Mouse (Mus musculus) liver, embryonic 11.5 days (tissue): ENCODE results near the gene Kcnip1. TPM values are rescaled to one million over a fixed set of nuclear protein-coding genes. Genes with fewer than 3 reads are reported as not detected.

Experiments used
- ATAC-seq: fragments of 200-750 bp; cut with Nextera tagmentation; replicated peaks from 2 replicates; pipeline ENCODE4 v1.8.0; 2017; ENCODE audit warnings: moderate number of reproducible peaks, mild to moderate bottlenecking, moderate TSS enrichment, moderate library complexity; ENCODE audit not compliant: low FRiP score
- DNase-seq: peaks from one replicate; pipeline ENCODE4 v3.0.0-alpha.2; 2017; ENCODE audit warnings: low spot score
- H3K27ac ChIP-seq: fragments of 300-500 bp; sonication (generic); 2 replicates; pipeline ENCODE4 v1.5.1; 2014; ENCODE audit warnings: mild to moderate bottlenecking, low read depth, low read length, control low read depth
- H3K27me3 ChIP-seq: fragments of 300-500 bp; sonication (generic); replicated peaks from 2 replicates; pipeline ENCODE4 v1.6.1; 2014; ENCODE audit warnings: low read length, mixed read lengths; ENCODE audit not compliant: control insufficient read depth, insufficient read depth
- H3K36me3 ChIP-seq: fragments of 300-500 bp; sonication (generic); 2 replicates; pipeline ENCODE4 v1.6.1; 2014; ENCODE audit warnings: mild to moderate bottlenecking, low read length, moderate library complexity, mixed read lengths; ENCODE audit not compliant: control insufficient read depth, insufficient read depth
- H3K4me1 ChIP-seq: fragments of 300-500 bp; sonication (generic); replicated peaks from 2 replicates; pipeline ENCODE4 v1.6.1; 2014; ENCODE audit warnings: low read length, mixed read lengths; ENCODE audit not compliant: control insufficient read depth, insufficient read depth
- H3K4me2 ChIP-seq: fragments of 300-500 bp; sonication (generic); 2 replicates; pipeline ENCODE4 v1.6.1; 2014; ENCODE audit warnings: mild to moderate bottlenecking, control low read depth, moderate library complexity
- H3K4me3 ChIP-seq: fragments of 300-500 bp; sonication (generic); 2 replicates; pipeline ENCODE4 v1.5.1; 2014; ENCODE audit warnings: low read depth, low read length, control low read depth
- H3K9ac ChIP-seq: fragments of 300-500 bp; sonication (generic); 2 replicates; pipeline ENCODE4 v1.6.1; 2014; ENCODE audit warnings: low read depth, low read length, control low read depth
- H3K9me3 ChIP-seq: fragments of 300-500 bp; sonication (generic); 2 replicates; pipeline ENCODE4 v1.6.1; 2016; ENCODE audit warnings: low read length, inconsistent platforms, mixed read lengths; ENCODE audit not compliant: control insufficient read depth
- WGBS: fragments of 180-500 bp; shearing (Covaris S2); extraction: QIAGEN DNeasy Blood & Tissue Kit; methylation state at CpG from one replicate; pipeline ENCODE4 v1.1.7; 2014; 5-methylcytosine and 5-hydroxymethylcytosine counted together
- polyA plus RNA-seq: library from polyadenylated mRNA; unstranded; fragments of >200 nt; fragmentation: Nextera tagmentation; extraction: Ambion mirVana; gene quantifications from 2 replicates; pipeline ENCODE4 v1.2.1, GENCODE M21; 2014

Kcnip1 gene
- polyA plus RNA-seq, 1 experiment from 2014 or later, result 1.2 TPM

DNA sequence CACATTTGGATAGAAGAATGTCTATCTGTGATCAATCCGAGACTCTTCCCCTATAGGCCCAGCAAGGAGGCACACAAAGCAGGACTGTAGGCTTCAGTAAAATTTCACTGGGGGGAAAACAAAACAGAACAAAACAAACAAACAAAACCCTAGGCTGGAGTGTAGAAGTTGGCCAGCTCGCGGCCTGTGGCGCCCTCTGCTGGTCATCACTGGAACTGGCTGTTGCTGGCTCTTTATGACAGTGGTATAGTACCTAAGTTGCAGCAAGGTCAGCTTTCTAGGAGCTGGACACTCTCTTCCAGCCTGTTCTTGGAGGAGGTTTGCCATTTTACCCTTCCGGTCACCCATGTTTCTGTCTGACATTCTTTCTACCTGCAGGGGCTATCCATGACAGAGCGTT, 75.4 kb downstream of the Kcnip1 start:
- DNase-seq (peak; percentile 65), ATAC-seq (peak; percentile 53; the same call in 1 of the 2 replicates)
- Histone ChIP-seq H3K9me3 (no peaks in the 10 kb centered on the region), H3K4me1 (no peaks in the 10 kb centered on the region), H3K27ac (no peak overlapping the region), H3K27me3 (no peaks in the 10 kb centered on the region), H3K4me3 (no peak overlapping the region), H3K36me3 (no peaks in the 10 kb centered on the region), H3K4me2 (no peak overlapping the region), H3K9ac (no peak overlapping the region)
- WGBS, result 24% methylated on average over 6 of the region's 6 CpGs

- no peak overlapping the region for H3K4me2 ChIP-seq
- 84% methylated on average over 12 of the region's 12 CpGs for WGBS
These were observed 78.7 kb downstream of the Kcnip1 start for GRCm38 (mm10) chr11:33914216-33914615.

DNA sequence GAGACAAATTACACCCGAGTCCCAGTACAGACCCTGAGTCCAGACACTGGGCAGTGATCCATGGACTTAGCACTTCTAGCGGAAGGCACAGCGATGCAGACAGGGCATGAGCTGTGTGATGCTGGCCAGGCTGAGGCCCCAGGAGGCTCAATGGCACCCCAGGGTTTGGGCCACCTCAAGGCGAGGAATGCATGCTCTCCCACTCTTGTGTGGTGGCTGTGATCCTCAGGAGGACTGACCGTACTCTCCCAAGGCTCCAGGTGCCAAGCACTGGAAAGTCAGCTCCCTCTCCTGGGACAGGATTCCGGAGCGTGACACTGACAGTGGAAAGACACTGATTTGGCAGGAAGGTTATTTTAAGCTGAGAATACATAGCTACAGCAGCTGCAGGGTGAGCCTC, 79.9 kb downstream of the Kcnip1 start:
- 0 out of 2 replicates have a peak, but pooled peaks cover 2% of the 10 kb centered on the region for H3K4me1 ChIP-seq
- H3K9ac ChIP-seq, result no peak overlapping the region
- no peaks in the 10 kb centered on the region for H3K36me3 ChIP-seq
- H3K4me2 ChIP-seq, result no peak overlapping the region
- DNase-seq, result no peak
- no peak for ATAC-seq
- H3K27ac ChIP-seq, result no peak overlapping the region
- no peaks in the 10 kb centered on the region for H3K9me3 ChIP-seq
- H3K27me3 ChIP-seq, result no peaks in the 10 kb centered on the region
- 81% methylated on average over 7 of the region's 7 CpGs for WGBS
- no peak overlapping the region for H3K4me3 ChIP-seq

More at GRCm38 (mm10) chr11:33914216-33914615, 78.7 kb downstream of the Kcnip1 start:
- no peaks in the 10 kb centered on the region for H3K27me3 ChIP-seq
- H3K4me3 ChIP-seq, result no peak overlapping the region
- H3K4me1 ChIP-seq, result 0 out of 2 replicates have a peak, but pooled peaks cover 2% of the 10 kb centered on the region
- DNase-seq (no peak), ATAC-seq (no peak)
- no peak overlapping the region for H3K27ac ChIP-seq
- no peak overlapping the region for H3K9ac ChIP-seq
- no peaks in the 10 kb centered on the region for H3K36me3 ChIP-seq
- H3K9me3 ChIP-seq, result no peaks in the 10 kb centered on the region

GRCm38 (mm10) chr11:33912151-33912571, 80.8 kb downstream of the Kcnip1 start:
- Histone ChIP-seq H3K4me1 (0 out of 2 replicates have a peak, but pooled peaks cover 2% of the 10 kb centered on the region), H3K36me3 (no peaks in the 10 kb centered on the region), H3K4me3 (no peak overlapping the region), H3K9me3 (no peaks in the 10 kb centered on the region), H3K4me2 (no peak overlapping the region), H3K9ac (no peak overlapping the region), H3K27me3 (no peaks in the 10 kb centered on the region), H3K27ac (no peak overlapping the region)
- DNase-seq (no peak), ATAC-seq (no peak)
- 44% methylated on average over 2 of the region's 2 CpGs for WGBS

DNA sequence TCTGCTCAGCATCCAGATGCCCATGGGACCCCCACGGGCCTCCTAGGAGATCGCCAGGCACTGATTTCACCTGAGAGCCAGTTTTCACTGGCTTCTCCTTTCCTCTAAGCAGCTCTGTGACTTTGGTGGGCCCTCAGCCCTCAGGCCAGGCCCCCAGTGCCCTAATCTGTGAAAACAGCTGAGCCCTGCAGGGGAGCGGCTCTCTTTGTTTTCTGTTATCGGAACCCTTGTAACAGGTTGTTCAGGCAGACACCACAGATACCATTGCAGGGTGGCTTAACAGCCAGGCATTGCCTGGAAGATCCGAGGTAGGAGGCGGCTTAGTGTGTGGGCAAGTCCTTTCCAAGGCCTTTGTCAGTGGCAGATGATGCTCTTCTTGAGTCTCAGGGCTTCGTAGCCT, 82.0 kb downstream of the Kcnip1 start:
- DNase-seq (no peak), ATAC-seq (peak; percentile 92)
- H3K27me3 ChIP-seq, result no peaks in the 10 kb centered on the region
- no peak overlapping the region for H3K4me3 ChIP-seq
- H3K27ac ChIP-seq, result no peak overlapping the region
- no peak overlapping the region for H3K4me2 ChIP-seq
- 46% methylated on average over 7 of the region's 7 CpGs for WGBS
- 0 out of 2 replicates have a peak, but pooled peaks cover 2% of the 10 kb centered on the region for H3K4me1 ChIP-seq
- H3K36me3 ChIP-seq, result no peaks in the 10 kb centered on the region
- H3K9ac ChIP-seq, result no peak overlapping the region
- no peaks in the 10 kb centered on the region for H3K9me3 ChIP-seq

GRCm38 (mm10) chr11:33908360-33909175, 84.4 kb downstream of the Kcnip1 start:
- Histone ChIP-seq H3K9ac (no peak overlapping the region), H3K4me1 (0 out of 2 replicates have a peak, but pooled peaks cover 2% of the 10 kb centered on the region), H3K4me2 (no peak overlapping the region), H3K27ac (no peak overlapping the region), H3K36me3 (no peaks in the 10 kb centered on the region), H3K9me3 (no peaks in the 10 kb centered on the region), H3K4me3 (no peak overlapping the region), H3K27me3 (no peaks in the 10 kb centered on the region)
- DNase-seq (no peak), ATAC-seq (no peak)
- 68% methylated on average over 4 of the region's 4 CpGs for WGBS

DNA sequence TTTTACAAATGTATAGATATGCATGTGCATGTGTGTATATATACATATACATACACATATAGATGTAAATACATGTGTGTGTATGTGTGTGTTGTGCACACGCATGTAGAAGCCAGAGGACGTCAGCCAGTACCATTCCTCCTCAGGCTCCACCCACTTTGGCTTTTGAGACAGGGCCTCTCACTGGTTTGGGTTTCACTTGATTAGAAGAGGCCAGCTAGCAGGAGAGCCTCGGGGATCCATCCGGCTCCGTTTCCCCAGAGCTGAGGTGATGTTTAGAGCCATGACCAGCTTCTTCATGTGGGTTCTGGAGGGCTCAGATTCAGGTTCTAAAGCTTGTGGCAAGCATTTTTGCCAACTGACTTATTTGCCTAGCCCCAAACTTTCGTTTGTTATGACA, 89.5 kb downstream of the Kcnip1 start:
- H3K9ac ChIP-seq, result no peak overlapping the region
- no peaks in the 10 kb centered on the region for H3K36me3 ChIP-seq
- no peak overlapping the region for H3K4me3 ChIP-seq
- DNase-seq (no peak), ATAC-seq (no peak)
- H3K4me1 ChIP-seq, result no peaks in the 10 kb centered on the region
- H3K27ac ChIP-seq, result no peak overlapping the region
- H3K4me2 ChIP-seq, result no peak overlapping the region
- H3K27me3 ChIP-seq, result no peaks in the 10 kb centered on the region
- 64% methylated on average over 6 of the region's 6 CpGs for WGBS
- H3K9me3 ChIP-seq, result no peaks in the 10 kb centered on the region

DNA sequence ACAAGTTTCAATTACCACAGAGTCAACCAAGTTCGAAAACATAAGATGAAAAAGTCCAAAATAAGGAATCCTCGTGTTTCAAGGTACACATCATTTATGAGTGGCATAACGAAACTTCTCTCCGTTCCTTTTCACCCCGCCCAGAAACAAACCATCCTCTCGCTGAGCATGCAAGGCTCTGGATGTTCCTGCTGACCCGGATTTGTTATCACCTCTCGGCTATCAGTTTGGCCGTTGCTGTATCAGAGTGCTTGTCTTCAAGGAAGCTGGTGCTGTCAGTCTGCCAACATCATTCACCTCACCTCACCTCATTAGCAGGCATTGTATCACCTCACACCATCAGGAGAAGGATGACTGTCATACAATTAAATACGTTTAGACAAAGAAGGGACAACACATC, 90.6 kb downstream of the Kcnip1 start:
- DNase-seq (no peak), ATAC-seq (no peak)
- no peak overlapping the region for H3K4me2 ChIP-seq
- H3K4me1 ChIP-seq, result no peaks in the 10 kb centered on the region
- H3K9me3 ChIP-seq, result no peaks in the 10 kb centered on the region
- no peak overlapping the region for H3K9ac ChIP-seq
- no peaks in the 10 kb centered on the region for H3K27me3 ChIP-seq
- H3K4me3 ChIP-seq, result no peak overlapping the region
- H3K27ac ChIP-seq, result no peak overlapping the region
- 58% methylated on average over 10 of the region's 10 CpGs for WGBS
- no peaks in the 10 kb centered on the region for H3K36me3 ChIP-seq

DNA sequence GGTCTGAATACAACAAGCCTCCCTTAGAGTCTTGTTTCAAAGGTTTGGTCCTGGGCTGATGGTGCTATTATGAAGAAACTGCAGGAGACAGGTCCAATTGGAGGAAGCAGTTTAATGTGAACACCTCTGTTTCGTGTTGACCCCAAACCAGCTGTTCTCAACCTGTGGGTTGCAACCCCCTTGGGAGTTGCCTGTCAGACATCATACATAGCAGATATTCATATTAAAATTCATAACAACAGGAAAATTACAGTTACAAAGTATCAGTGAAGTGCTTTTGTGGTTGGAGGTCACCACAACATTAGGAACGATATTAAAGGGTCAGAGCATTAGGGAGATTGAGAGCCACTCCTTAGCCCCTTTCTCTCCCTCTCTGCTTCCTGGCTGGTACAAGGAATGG, 91.2 kb downstream of the Kcnip1 start:
- no peak for ATAC-seq
- no peak overlapping the region for H3K9ac ChIP-seq
- WGBS, result 72% methylated on average over 2 of the region's 2 CpGs

More for the DNA sequence above, 91.2 kb downstream of the Kcnip1 start:
- no peaks in the 10 kb centered on the region for H3K36me3 ChIP-seq
- H3K27me3 ChIP-seq, result no peaks in the 10 kb centered on the region
- H3K4me1 ChIP-seq, result no peaks in the 10 kb centered on the region
- no peak overlapping the region for H3K4me2 ChIP-seq
- DNase-seq, result no peak
- no peaks in the 10 kb centered on the region for H3K9me3 ChIP-seq
- H3K27ac ChIP-seq, result no peak overlapping the region
- H3K4me3 ChIP-seq, result no peak overlapping the region
